Mouse (Mus musculus) C2C12 (cell line): Measurements from ENCODE around the gene Gsg1.

ENCODE experiments used
- CTCF ChIP-seq: IDR thresholded peaks from one replicate; pipeline ENCODE4 v1.5.1; 2011; ENCODE audit not compliant: control insufficient read depth, insufficient read depth, insufficient read length
- FOSL1 ChIP-seq: IDR thresholded peaks from one replicate; pipeline ENCODE4 v1.8.0; 2011; ENCODE audit warnings: mild to moderate bottlenecking, low read length; ENCODE audit not compliant: poor library complexity, insufficient read depth, severe bottlenecking
- MAX ChIP-seq: IDR thresholded peaks from one replicate; pipeline ENCODE4 v1.6.1; 2011; ENCODE audit warnings: mild to moderate bottlenecking, control low read depth
- USF1 ChIP-seq: IDR thresholded peaks from one replicate; pipeline ENCODE4 v1.6.1; 2011; ENCODE audit warnings: low read depth, mild to moderate bottlenecking, control low read depth, moderate library complexity

GRCm38 (mm10) chr6:135228465-135228941, 25.6 kb downstream of the Gsg1 start:
- TF ChIP-seq CTCF = no peak
- TF ChIP-seq MAX = no peak
- TF ChIP-seq FOSL1 = no peak
- no peak for TF ChIP-seq USF1
